In genomic region chr5:119795376-119795775, GRCm38 (mm10) we compare ENCODE assay signal across 27 mouse cellular contexts. TPM values are rescaled to one million over a fixed set of nuclear protein-coding genes. Genes with fewer than 3 reads are reported as not detected.
DNase-seq lines count a peak whose midpoint lies in the region; ATAC-seq and TF ChIP-seq lines count a peak whose summit lies in the region.
"Had no signal": no experiment of that assay in that cellular context is flagged by ENCODE, and none has a peak within 500 bp of the region (broad histone marks: within the 10 kb centered on the region; RNA-seq: fewer than 3 reads in every experiment).

No protein-coding gene starts in this region.

- intact Hi-C loops in heart, postnatal 25 days (cut with DNase I): no loop called here
- intact Hi-C loops in heart, adult 2 months (cut with DNase I): no loop called here

- no peak for ATAC-seq in heart, embryonic 13.5 days (ENCODE audit: extremely low read depth, insufficient number of reproducible peaks, low FRiP score, low TSS enrichment)
- no peak for ATAC-seq in heart, postnatal 0 days (ENCODE audit: insufficient read depth, low read depth)
- no peak for ATAC-seq in limb, embryonic 12.5 days (ENCODE audit: insufficient number of reproducible peaks, insufficient read depth, low FRiP score, low TSS enrichment, low read depth)
- ATAC-seq: CD4-positive, CD25-positive, alpha-beta regulatory T cell, adult 4 months; forebrain, embryonic 14.5 days; intestine, embryonic 16.5 days had no signal

- no peaks in the 10 kb centered on the region for H3K36me3 ChIP-seq in heart, embryonic 13.5 days
- no peaks in the 10 kb centered on the region for H3K36me3 ChIP-seq in heart, adult 2 months (ENCODE audit: control insufficient read depth, insufficient read depth, low read length)
- H3K36me3 ChIP-seq in heart, postnatal 0 days (replicated peaks; ENCODE audit: control insufficient read depth, insufficient read depth, low read length): no peaks in the 10 kb centered on the region
- H3K36me3 ChIP-seq in limb, embryonic 12.5 days: no peaks in the 10 kb centered on the region
- H3K36me3 ChIP-seq: embryonic facial prominence, embryonic 15.5 days; forebrain, embryonic 10.5 days; G1E; hindbrain, embryonic 13.5 days had no signal

- no peaks in the 10 kb centered on the region for H3K79me2 ChIP-seq in heart, adult 2 months (replicated peaks; ENCODE audit: control insufficient read depth, insufficient read depth, low read length)

- H3K4me2 ChIP-seq in heart, embryonic 13.5 days: no peak overlapping the region
- no peak overlapping the region for H3K4me2 ChIP-seq in heart, postnatal 0 days (ENCODE audit: low read depth, low read length)
- H3K4me2 ChIP-seq in limb, embryonic 12.5 days: peak overlapping the region; percentile 61
- H3K4me2 ChIP-seq: embryonic facial prominence, embryonic 15.5 days; hindbrain, embryonic 13.5 days had no signal

- no peaks in the 10 kb centered on the region for H3K9me3 ChIP-seq in heart, embryonic 13.5 days
- no peaks in the 10 kb centered on the region for H3K9me3 ChIP-seq in heart, postnatal 0 days (replicated peaks; ENCODE audit: control insufficient read depth, low read length)
- H3K9me3 ChIP-seq in limb, embryonic 12.5 days: no peaks in the 10 kb centered on the region
- H3K9me3 ChIP-seq: embryonic facial prominence, embryonic 15.5 days; forebrain, embryonic 10.5 days; hindbrain, embryonic 13.5 days had no signal

- TF ChIP-seq EP300 in heart, adult 2 months (IDR thresholded peaks at IDR 0.05; ENCODE audit: insufficient read depth, low read depth, low read length): no peak
- TF ChIP-seq EP300 in heart, postnatal 0 days (IDR thresholded peaks at IDR 0.05; ENCODE audit: low read depth): no peak

- TF ChIP-seq POLR2A in heart, adult 2 months (IDR thresholded peaks at IDR 0.05; ENCODE audit: insufficient read depth, low read depth, low read length): no peak

- H3K4me3 ChIP-seq in heart, embryonic 13.5 days: no peak overlapping the region
- no peak overlapping the region for H3K4me3 ChIP-seq in heart, adult 2 months
- H3K4me3 ChIP-seq in heart, postnatal 0 days (ENCODE audit: low read depth, low read length): no peak overlapping the region
- H3K4me3 ChIP-seq in limb, embryonic 12.5 days (replicated peaks): no peak overlapping the region
- H3K4me3 ChIP-seq: embryonic facial prominence, embryonic 15.5 days; erythroblast, embryonic 14.5 days; forebrain, embryonic 10.5 days; gastrocnemius, adult 2 months; hindbrain, embryonic 13.5 days had no signal

- WGBS in heart, embryonic 13.5 days: 22% methylated on average over 6 of the region's 6 CpGs
- 24% methylated on average over 6 of the region's 6 CpGs for WGBS in heart, adult 2 months
- 23% methylated on average over 6 of the region's 6 CpGs for WGBS in heart, postnatal 0 days
- 5% methylated on average over 6 of the region's 6 CpGs for WGBS in limb, embryonic 12.5 days

- TF ChIP-seq CTCF in heart, adult 2 months (IDR thresholded peaks at IDR 0.05): no peak
- TF ChIP-seq CTCF in heart, postnatal 0 days (IDR thresholded peaks at IDR 0.05; ENCODE audit: low read depth): no peak

- DNase-seq in heart, adult 11 months: peak; percentile 77
- DNase-seq in heart, postnatal 25 days (ENCODE audit: low spot score): no peak
- no peak for DNase-seq in heart, adult 2 months
- DNase-seq in heart, postnatal 0 days (ENCODE audit: low spot score): no peak
- DNase-seq in heart, adult 8-10 months (ENCODE audit: low spot score): no peak
- DNase-seq in thymus, postnatal 36 days: no peak
- DNase-seq: adrenal gland, postnatal 10 days; B cell, adult 2 months; cerebellum, adult 11 months; cerebellum, adult 8-10 months; cerebellum, postnatal 14 days; embryo, embryonic 11 days; gastrocnemius, adult 2 months; gastrocnemius, postnatal 25 days; kidney, adult 2 months had no signal

- peak overlapping the region; percentile 89 for H3K27ac ChIP-seq in heart, embryonic 13.5 days (replicated peaks)
- no peak overlapping the region for H3K27ac ChIP-seq in heart, adult 2 months
- H3K27ac ChIP-seq in heart, postnatal 0 days (ENCODE audit: low read depth): 0 out of 2 replicates have a peak overlapping the region, but pooled peaks have one; percentile 41
- peak overlapping the region; percentile 62 for H3K27ac ChIP-seq in limb, embryonic 12.5 days
- H3K27ac ChIP-seq: embryonic facial prominence, embryonic 15.5 days; forebrain, embryonic 10.5 days; gastrocnemius, adult 2 months; hindbrain, embryonic 13.5 days had no signal

- peaks cover 36% of the 10 kb centered on the region for H3K4me1 ChIP-seq in heart, embryonic 13.5 days
- no peaks in the 10 kb centered on the region for H3K4me1 ChIP-seq in heart, adult 2 months (ENCODE audit: control insufficient read depth, insufficient read depth, low read length)
- H3K4me1 ChIP-seq in heart, postnatal 0 days (ENCODE audit: control insufficient read depth, insufficient read depth): no peaks in the 10 kb centered on the region
- peaks cover 3% of the 10 kb centered on the region for H3K4me1 ChIP-seq in limb, embryonic 12.5 days (replicated peaks)
- H3K4me1 ChIP-seq: embryonic facial prominence, embryonic 15.5 days; hindbrain, embryonic 13.5 days had no signal

- peak overlapping the region; percentile 44 for H3K9ac ChIP-seq in heart, embryonic 13.5 days
- no peak overlapping the region for H3K9ac ChIP-seq in heart, adult 2 months (ENCODE audit: low read depth, low read length)
- H3K9ac ChIP-seq in heart, postnatal 0 days (replicated peaks; ENCODE audit: low read depth, low read length): no peak overlapping the region
- 0 out of 2 replicates have a peak overlapping the region, but pooled peaks have one; percentile 18 for H3K9ac ChIP-seq in limb, embryonic 12.5 days (replicated peaks)
- H3K9ac ChIP-seq: embryonic facial prominence, embryonic 15.5 days; hindbrain, embryonic 13.5 days had no signal

- H3K27me3 ChIP-seq in heart, embryonic 13.5 days (replicated peaks): peaks cover 75% of the 10 kb centered on the region
- peaks cover 17% of the 10 kb centered on the region for H3K27me3 ChIP-seq in heart, adult 2 months (ENCODE audit: control insufficient read depth, insufficient read depth, low read length)
- peaks cover 77% of the 10 kb centered on the region for H3K27me3 ChIP-seq in heart, postnatal 0 days (ENCODE audit: control insufficient read depth, insufficient read depth, low read length)
- peaks cover 95% of the 10 kb centered on the region for H3K27me3 ChIP-seq in limb, embryonic 12.5 days

RNA-seq across cellular contexts. Expression of gene Tbx5, which starts 37.1 kb away (rescaled TPM):
- total RNA-seq in heart, postnatal 25 days (2021): 10 to 100 TPM; 29.0 to 33.6 TPM
- 31.3 and 38.4 TPM in 2 replicates for polyA plus RNA-seq in heart, embryonic 13.5 days (2015; fragmentation: Nextera tagmentation; extraction: Ambion mirVana)
- 10 to 100 TPM; 22.6 to 36.9 TPM for total RNA-seq in heart, adult 2 months (2021)
- 26.5 and 27.0 TPM in 2 replicates for polyA plus RNA-seq in heart, adult 2 months (2012; rRNA removed)
- 17.3 and 22.8 TPM in 2 replicates for total RNA-seq in heart, postnatal 0 days (2014; rRNA removed; ENCODE audit: low replicate concordance)
- polyA plus RNA-seq in heart, postnatal 0 days (2015; fragmentation: Nextera tagmentation; extraction: Ambion mirVana): 29.2 and 31.1 TPM in 2 replicates
- 10 to 100 TPM; 22.5 to 44.9 (median 33.8) TPM for total RNA-seq in heart, adult 8-10 months (2022)
- 35.6 and 51.2 TPM in 2 replicates for polyA plus RNA-seq in limb, embryonic 12.5 days (2016; fragmentation: Nextera tagmentation; extraction: Ambion mirVana)
- total RNA-seq: common myeloid progenitor, adult 5-6 weeks; granulocyte monocyte progenitor cell, adult 5-6 weeks had no signal
- polyA plus RNA-seq: CD4-positive, CD25-positive, alpha-beta regulatory T cell, adult 4 months; erythroblast, embryonic 14.5 days; G1E; hindbrain, embryonic 13.5 days; intestine, embryonic 16.5 days had no signal

Comparison
In these comparisons a context has a peak if more than half of its experiments do, and no peak if none do; other contexts are left out.
1. H3K9ac ChIP-seq: peak in heart, embryonic 13.5 days (single experiment) and limb, embryonic 12.5 days (single experiment); none in heart, adult 2 months (single experiment) and heart, postnatal 0 days (single experiment).